Mouse (Mus musculus): Measurements from ENCODE around the gene Cntfr. TPM values are rescaled to one million over a fixed set of nuclear protein-coding genes. Genes with fewer than 3 reads are reported as not detected.

The Cntfr gene
- polyA plus RNA-seq, 1 experiment from 2014 or later: 32.7 TPM

- Histone ChIP-seq H3K9ac (replicated peaks) (peak within 1 kb of the TSS; percentile 94), H3K4me1 (replicated peaks) (peaks cover 38% of the 10 kb centered on the region), H3K4me2 (replicated peaks) (peak within 1 kb of the TSS; percentile 84), H3K27ac (peak within 1 kb of the TSS; percentile 49; the same call in 1 of the 2 replicates), H3K9me3 (no peaks in the 10 kb centered on the region), H3K36me3 (peaks cover 28% of the 10 kb centered on the region), H3K4me3 (replicated peaks) (peak within 1 kb of the TSS; percentile 88), H3K27me3 (peaks cover 44% of the 10 kb centered on the region)
- ATAC-seq: peak; percentile 94
- WGBS: under 1% methylated on average over 27 of the region's 27 CpGs
Observed at GRCm38 (mm10) chr4:41722918-41723351, 26.0 kb upstream of the Cntfr start, which contains the start of gene Dctn3. Gene Dctn3 (minus strand): TSS chr4:41723170.

- H3K9me3 ChIP-seq: no peaks in the 10 kb centered on the region
- no peak overlapping the region; the same call in 1 of the 2 replicates for H3K9ac ChIP-seq (replicated peaks)
- no peak overlapping the region for H3K27ac ChIP-seq
- no peak overlapping the region for H3K4me3 ChIP-seq (replicated peaks)
- H3K4me2 ChIP-seq (replicated peaks): no peak overlapping the region
- H3K4me1 ChIP-seq (replicated peaks): peaks cover 31% of the 10 kb centered on the region
- WGBS: 80% methylated on average over 6 of the region's 6 CpGs
- no peak for ATAC-seq
- no peaks in the 10 kb centered on the region for H3K27me3 ChIP-seq
- H3K36me3 ChIP-seq: peaks cover 59% of the 10 kb centered on the region
Observed at GRCm38 (mm10) chr4:41716834-41717233, 19.9 kb upstream of the Cntfr start.

GRCm38 (mm10) chr4:41715596-41715995, 18.7 kb upstream of the Cntfr start:
- WGBS: 81% methylated on average over 5 of the region's 5 CpGs
- H3K9me3 ChIP-seq: no peaks in the 10 kb centered on the region
- no peak overlapping the region for H3K9ac ChIP-seq (replicated peaks)
- no peaks in the 10 kb centered on the region for H3K27me3 ChIP-seq
- H3K4me1 ChIP-seq (replicated peaks): peaks cover 38% of the 10 kb centered on the region
- no peak overlapping the region for H3K27ac ChIP-seq
- H3K4me3 ChIP-seq (replicated peaks): no peak overlapping the region
- peaks cover 63% of the 10 kb centered on the region for H3K36me3 ChIP-seq
- H3K4me2 ChIP-seq (replicated peaks): no peak overlapping the region
- ATAC-seq: no peak

GRCm38 (mm10) chr4:41715082-41715481, 18.2 kb upstream of the Cntfr start:
- Histone ChIP-seq H3K36me3 (peaks cover 61% of the 10 kb centered on the region), H3K4me2 (replicated peaks) (no peak overlapping the region), H3K4me1 (replicated peaks) (peaks cover 38% of the 10 kb centered on the region)

GRCm38 (mm10) chr4:41714276-41714675, 17.4 kb upstream of the Cntfr start:
- Histone ChIP-seq H3K27me3 (no peaks in the 10 kb centered on the region), H3K4me3 (replicated peaks) (peak overlapping the region; percentile 85), H3K27ac (no peak overlapping the region), H3K4me2 (replicated peaks) (peak overlapping the region; percentile 87), H3K4me1 (replicated peaks) (peaks cover 38% of the 10 kb centered on the region), H3K36me3 (peaks cover 53% of the 10 kb centered on the region), H3K9ac (replicated peaks) (no peak overlapping the region), H3K9me3 (no peaks in the 10 kb centered on the region)
- WGBS: 10% methylated on average over 8 of the region's 8 CpGs
- no peak for ATAC-seq

More at GRCm38 (mm10) chr4:41715082-41715481, 18.2 kb upstream of the Cntfr start:
- Histone ChIP-seq H3K9ac (replicated peaks) (no peak overlapping the region), H3K4me3 (replicated peaks) (no peak overlapping the region), H3K27me3 (no peaks in the 10 kb centered on the region), H3K9me3 (no peaks in the 10 kb centered on the region), H3K27ac (no peak overlapping the region)
- no peak for ATAC-seq
- WGBS: 81% methylated on average over 8 of the region's 8 CpGs

GRCm38 (mm10) chr4:41713197-41714067, 16.5 kb upstream of the Cntfr start, which contains the start of gene Rpp25l:
Gene Rpp25l (minus strand): TSS chr4:41713534.
- peak within 1 kb of the TSS; percentile 85 for H3K4me3 ChIP-seq (replicated peaks)
- no peaks in the 10 kb centered on the region for H3K9me3 ChIP-seq
- WGBS: under 1% methylated on average over 61 of the region's 61 CpGs
- no peaks in the 10 kb centered on the region for H3K27me3 ChIP-seq
- H3K27ac ChIP-seq: peak within 1 kb of the TSS; percentile 70
- peaks cover 44% of the 10 kb centered on the region for H3K36me3 ChIP-seq
- H3K4me1 ChIP-seq (replicated peaks): peaks cover 38% of the 10 kb centered on the region
- ATAC-seq: peak; percentile 73
- peak within 1 kb of the TSS; percentile 87 for H3K4me2 ChIP-seq (replicated peaks)
- H3K9ac ChIP-seq (replicated peaks): peak within 1 kb of the TSS; percentile 94

GRCm38 (mm10) chr4:41712421-41713196, 15.7 kb upstream of the Cntfr start:
- ATAC-seq: peak; percentile 18
- Histone ChIP-seq H3K4me1 (replicated peaks) (peaks cover 45% of the 10 kb centered on the region), H3K9me3 (no peaks in the 10 kb centered on the region), H3K36me3 (peaks cover 36% of the 10 kb centered on the region), H3K4me3 (replicated peaks) (peak overlapping the region; percentile 85), H3K9ac (replicated peaks) (peak overlapping the region; percentile 94), H3K27me3 (no peaks in the 10 kb centered on the region), H3K4me2 (replicated peaks) (peak overlapping the region; percentile 87), H3K27ac (peak overlapping the region; percentile 70; the same call in 1 of the 2 replicates)
- 41% methylated on average over 31 of the region's 31 CpGs for WGBS

- peak overlapping the region; percentile 87 for H3K4me2 ChIP-seq (replicated peaks)
- H3K36me3 ChIP-seq: peaks cover 28% of the 10 kb centered on the region
- no peak overlapping the region for H3K27ac ChIP-seq
- H3K4me3 ChIP-seq (replicated peaks): peak overlapping the region; percentile 85
- WGBS: 78% methylated on average over 16 of the region's 16 CpGs
- peak overlapping the region; percentile 94 for H3K9ac ChIP-seq (replicated peaks)
- no peak for ATAC-seq
- H3K9me3 ChIP-seq: no peaks in the 10 kb centered on the region
- H3K27me3 ChIP-seq: no peaks in the 10 kb centered on the region
- peaks cover 53% of the 10 kb centered on the region for H3K4me1 ChIP-seq (replicated peaks)
Observed at GRCm38 (mm10) chr4:41711705-41712375, 15.0 kb upstream of the Cntfr start.

- WGBS: 63% methylated on average over 4 of the region's 4 CpGs
- ATAC-seq: no peak
- Histone ChIP-seq H3K27ac (no peak overlapping the region), H3K9ac (replicated peaks) (no peak overlapping the region), H3K27me3 (peaks cover 3% of the 10 kb centered on the region), H3K4me3 (replicated peaks) (no peak overlapping the region), H3K36me3 (peaks cover 14% of the 10 kb centered on the region; the same call in 1 of the 2 replicates), H3K4me2 (replicated peaks) (no peak overlapping the region), H3K4me1 (replicated peaks) (peaks cover 60% of the 10 kb centered on the region), H3K9me3 (no peaks in the 10 kb centered on the region)
Observed at GRCm38 (mm10) chr4:41710229-41710628, 13.3 kb upstream of the Cntfr start.

GRCm38 (mm10) chr4:41708192-41708745, 11.4 kb upstream of the Cntfr start:
- H3K4me3 ChIP-seq (replicated peaks): no peak overlapping the region
- 44% methylated on average over 8 of the region's 8 CpGs for WGBS
- H3K4me2 ChIP-seq (replicated peaks): no peak overlapping the region
- H3K36me3 ChIP-seq: peaks cover 8% of the 10 kb centered on the region; the same call in 1 of the 2 replicates
- ATAC-seq: no peak
- H3K9ac ChIP-seq (replicated peaks): no peak overlapping the region
- peak overlapping the region; percentile 72 for H3K27ac ChIP-seq
- peaks cover 16% of the 10 kb centered on the region for H3K27me3 ChIP-seq
- peaks cover 57% of the 10 kb centered on the region for H3K4me1 ChIP-seq (replicated peaks)
- H3K9me3 ChIP-seq: no peaks in the 10 kb centered on the region

- ATAC-seq: peak; percentile 87
- Histone ChIP-seq H3K9ac (replicated peaks) (no peak overlapping the region), H3K27me3 (peaks cover 16% of the 10 kb centered on the region), H3K36me3 (peaks cover 8% of the 10 kb centered on the region; the same call in 1 of the 2 replicates), H3K4me3 (replicated peaks) (no peak overlapping the region), H3K27ac (peak overlapping the region; percentile 72), H3K9me3 (no peaks in the 10 kb centered on the region), H3K4me2 (replicated peaks) (peak overlapping the region; percentile 35), H3K4me1 (replicated peaks) (peaks cover 47% of the 10 kb centered on the region)
- WGBS: 1% methylated on average over 13 of the region's 13 CpGs
Observed at GRCm38 (mm10) chr4:41707011-41707535, 10.2 kb upstream of the Cntfr start.
